Mouse (Mus musculus) cerebellum, postnatal 14 days (tissue): ENCODE results near the gene Prkcq.

ENCODE experiments used
- DNase-seq, 2 experiments: peaks; one replicate each; pipeline ENCODE4 v3.0.0; 2021; ENCODE audit warnings: mixed read lengths in 2 of 2

The Prkcq gene

GRCm38 (mm10) chr2:11171754-11172501 lies at the start of gene Prkcq:
Gene Prkcq (plus strand): TSS chr2:11172108.
- peak; percentile 70 to 81 for DNase-seq

DNA sequence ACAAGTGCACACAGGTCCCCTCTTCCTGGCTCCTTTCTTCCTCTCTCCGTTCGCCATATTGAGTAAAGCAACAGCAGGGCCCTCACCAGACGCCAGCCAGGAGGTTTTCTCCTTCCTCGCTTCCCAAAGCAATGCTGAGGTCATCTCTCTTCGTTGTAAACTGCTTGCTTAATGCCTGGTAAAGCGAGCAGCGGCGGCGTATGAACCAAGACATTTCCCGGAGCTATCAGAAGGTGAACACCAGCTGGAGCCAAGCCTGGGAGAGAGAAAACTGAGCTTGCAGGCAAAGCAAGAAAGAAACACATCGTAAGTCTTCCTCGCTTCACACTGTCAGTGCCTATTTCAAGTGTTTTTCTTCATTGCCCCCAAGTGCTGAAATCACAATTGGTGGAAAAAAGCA lies 41.0 kb upstream of the Prkcq start:
- no peak for DNase-seq

GRCm38 (mm10) chr2:11135718-11136117 lies 36.2 kb upstream of the Prkcq start:
- no peak for DNase-seq

DNA sequence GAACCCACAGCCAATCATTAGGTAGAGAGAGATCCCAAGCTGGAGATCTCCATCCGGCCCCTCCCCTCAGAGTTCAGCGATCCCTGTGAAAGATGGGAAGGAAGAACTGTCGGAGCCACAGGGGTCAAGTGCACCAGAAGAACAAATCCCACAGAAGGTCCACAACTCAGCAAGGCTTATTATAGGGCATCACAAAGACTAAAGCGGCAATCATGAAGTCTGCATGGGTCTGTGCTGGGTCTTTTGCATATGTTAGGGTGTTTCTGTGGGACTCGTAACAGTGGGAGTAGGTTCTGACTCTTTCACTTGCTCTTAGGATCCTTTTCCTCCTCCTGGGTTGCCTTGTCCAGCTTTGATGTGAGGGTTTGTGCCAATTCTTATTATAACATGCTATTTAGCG lies 33.8 kb upstream of the Prkcq start:
- no peak for DNase-seq

DNA sequence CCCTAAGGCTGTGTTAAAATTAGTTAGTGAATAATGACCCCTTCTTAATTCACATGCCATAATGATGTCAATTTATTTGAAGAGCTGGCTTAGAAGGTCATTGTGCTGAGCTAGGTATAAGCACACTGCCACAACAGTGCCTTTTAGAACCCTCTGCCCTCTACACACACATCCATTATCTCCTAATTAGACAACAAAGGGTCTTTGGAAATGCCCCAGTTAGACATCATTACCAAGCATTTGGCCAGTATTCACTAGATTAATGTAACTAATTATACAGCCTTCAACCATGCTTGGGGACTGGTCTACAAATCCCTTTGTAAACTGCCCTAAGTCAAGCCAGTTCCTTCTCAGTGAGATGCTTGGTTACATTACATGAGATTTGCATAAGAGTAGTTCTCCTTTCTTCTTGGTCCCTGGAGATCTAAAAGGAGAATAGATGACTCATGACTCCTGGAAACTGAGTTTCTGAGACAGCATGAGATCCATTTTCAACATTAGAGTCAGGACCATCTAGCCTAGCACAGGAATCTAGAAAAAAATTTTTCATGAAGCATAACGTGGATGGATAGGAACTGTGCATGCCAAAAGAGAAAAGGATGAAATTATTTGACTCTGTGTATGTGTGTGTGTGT lies 32.3 kb upstream of the Prkcq start:
- DNase-seq: no peak

GRCm38 (mm10) chr2:11140385-11140784 lies 31.5 kb upstream of the Prkcq start:
- DNase-seq: no peak

DNA sequence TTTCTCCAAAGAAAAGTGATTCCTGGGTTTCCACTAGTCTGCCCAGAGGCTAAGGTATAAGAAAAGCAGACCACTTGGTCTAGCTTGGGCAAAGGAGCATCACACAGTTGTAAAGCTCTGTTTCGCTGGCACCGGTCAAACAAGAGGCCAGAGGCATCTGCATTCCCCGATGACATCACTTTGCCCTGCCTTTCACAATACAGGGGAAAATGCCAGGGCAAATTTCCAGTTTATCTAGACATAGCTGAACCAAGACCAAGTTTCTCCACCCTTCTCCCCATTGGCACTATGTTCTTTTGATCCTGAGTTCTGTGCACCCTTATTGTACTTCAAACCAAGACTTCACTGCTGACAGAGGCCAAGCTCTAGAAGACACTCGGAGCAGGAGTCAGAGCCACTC lies 22.8 kb upstream of the Prkcq start:
- no peak for DNase-seq

- no peak for DNase-seq
Observed at GRCm38 (mm10) chr2:11150975-11151374, 20.9 kb upstream of the Prkcq start.

GRCm38 (mm10) chr2:11151655-11152323 lies 20.1 kb upstream of the Prkcq start:
- DNase-seq: no peak

GRCm38 (mm10) chr2:11159641-11160040 lies 12.3 kb upstream of the Prkcq start:
- DNase-seq: no peak

GRCm38 (mm10) chr2:11160696-11161095 lies 11.2 kb upstream of the Prkcq start:
- DNase-seq: no peak

- no peak for DNase-seq
Observed at GRCm38 (mm10) chr2:11161336-11161735, 10.6 kb upstream of the Prkcq start.

DNA sequence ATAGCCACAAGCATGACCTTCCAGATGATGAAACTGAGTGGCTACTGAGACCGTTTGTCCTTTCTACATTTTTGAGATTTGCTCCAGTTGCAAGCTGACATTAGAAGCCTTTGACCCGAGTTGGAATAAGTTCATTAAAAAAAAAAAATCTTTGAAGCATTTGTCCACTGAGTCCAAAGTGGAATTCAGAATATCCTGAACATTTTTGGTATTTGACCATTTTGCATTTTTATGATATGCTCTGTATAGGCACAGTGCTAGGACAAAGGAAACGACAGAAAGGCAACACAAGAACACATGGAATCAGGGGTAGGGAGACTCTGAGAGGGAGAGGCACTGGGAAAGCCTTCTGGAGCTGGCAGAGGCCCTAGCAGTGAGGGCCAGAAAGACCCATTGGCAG lies 9.2 kb upstream of the Prkcq start:
- DNase-seq: no peak

DNA sequence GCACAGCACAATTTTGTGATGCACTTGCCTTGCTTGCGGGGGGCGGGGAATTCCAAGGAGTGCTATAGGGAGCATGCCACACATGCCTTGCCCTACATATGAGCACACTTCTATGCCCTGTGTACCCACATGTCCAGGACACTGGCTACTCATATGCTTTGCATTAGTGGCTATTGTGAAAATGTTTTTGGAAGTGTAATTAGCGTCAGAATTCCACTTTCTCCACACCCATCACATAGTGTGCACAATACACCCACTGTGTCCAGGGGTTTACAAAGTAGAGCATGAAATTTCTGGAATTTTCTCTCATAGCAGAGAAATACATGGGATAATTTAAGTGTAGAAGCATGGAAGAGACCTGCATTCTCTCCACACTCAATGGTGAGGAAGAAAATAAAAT lies 7.7 kb upstream of the Prkcq start:
- no peak for DNase-seq

DNA sequence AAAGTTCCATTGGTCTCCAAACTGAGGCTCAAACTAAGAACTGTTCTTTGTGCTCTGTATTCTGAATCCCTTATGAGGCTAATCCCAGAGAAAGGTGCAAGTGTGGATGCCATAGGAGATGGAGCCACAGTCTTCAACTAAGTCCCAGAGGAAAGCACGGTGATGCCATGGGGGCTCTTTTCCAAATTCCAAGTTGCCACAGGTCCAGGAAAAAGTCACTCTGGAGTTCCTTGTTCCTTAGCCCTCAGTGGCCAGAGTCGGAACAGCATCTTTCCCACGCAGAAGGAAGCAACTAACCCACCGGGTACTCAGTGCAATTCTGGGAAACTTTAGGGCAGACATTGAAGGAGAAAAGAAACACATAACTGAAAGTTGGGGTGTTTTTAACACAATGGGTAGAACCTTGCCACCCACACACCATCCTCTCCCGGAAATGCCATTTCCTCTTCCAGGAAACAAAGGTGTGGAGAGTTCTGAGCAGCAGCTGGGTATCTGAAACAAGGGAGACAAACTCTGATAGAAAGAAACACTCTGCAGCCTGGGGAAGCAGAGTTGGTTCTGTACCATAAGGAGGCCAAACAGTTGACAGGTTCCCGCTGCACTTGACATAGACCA lies 2.1 kb upstream of the Prkcq start:
- DNase-seq: no peak

- DNase-seq: peak in 1 of 2 experiments; percentile 5
Observed at GRCm38 (mm10) chr2:11172831-11173414, 1.0 kb downstream of the Prkcq start.

DNA sequence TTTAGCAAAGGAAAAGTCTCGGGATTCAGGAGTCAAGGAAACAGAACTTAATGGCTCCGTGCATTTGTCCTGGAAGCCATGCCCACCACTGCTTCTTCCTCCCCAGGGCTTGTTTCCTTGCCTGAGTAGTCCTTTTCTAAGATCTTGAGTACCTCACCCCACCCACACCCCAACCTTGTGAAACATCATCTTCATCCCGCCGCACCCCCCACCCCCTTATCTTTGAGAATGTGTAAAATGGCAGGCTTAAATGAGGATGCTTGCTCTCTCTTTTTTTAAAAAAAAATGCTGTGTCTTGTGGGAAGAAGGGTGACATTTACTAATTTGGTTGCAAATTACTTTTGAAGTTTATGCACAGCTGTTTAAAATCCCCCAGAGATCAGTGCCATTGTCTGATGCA lies 1.6 kb downstream of the Prkcq start:
- no peak for DNase-seq

- no peak for DNase-seq
Observed at GRCm38 (mm10) chr2:11174101-11174500, 2.2 kb downstream of the Prkcq start.

DNA sequence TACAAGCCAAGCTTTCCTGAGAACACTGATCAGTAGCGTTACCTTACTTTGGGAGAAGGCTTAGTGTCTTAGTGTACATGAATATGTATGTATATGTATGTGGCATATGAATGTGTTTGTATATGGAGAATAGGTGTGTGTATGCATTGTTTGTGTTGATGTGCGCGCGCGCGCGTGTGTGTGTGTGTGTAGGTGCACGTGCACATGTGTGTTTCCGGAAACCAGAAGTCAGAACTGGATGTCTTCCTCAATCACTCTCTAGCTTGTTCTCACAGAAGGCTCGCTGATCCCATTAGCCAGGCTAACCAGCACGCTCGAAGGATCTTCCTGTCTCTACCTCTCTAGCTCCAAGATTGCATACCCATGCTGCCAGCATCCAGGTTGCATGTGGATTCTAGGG lies 6.0 kb downstream of the Prkcq start:
- no peak for DNase-seq

DNA sequence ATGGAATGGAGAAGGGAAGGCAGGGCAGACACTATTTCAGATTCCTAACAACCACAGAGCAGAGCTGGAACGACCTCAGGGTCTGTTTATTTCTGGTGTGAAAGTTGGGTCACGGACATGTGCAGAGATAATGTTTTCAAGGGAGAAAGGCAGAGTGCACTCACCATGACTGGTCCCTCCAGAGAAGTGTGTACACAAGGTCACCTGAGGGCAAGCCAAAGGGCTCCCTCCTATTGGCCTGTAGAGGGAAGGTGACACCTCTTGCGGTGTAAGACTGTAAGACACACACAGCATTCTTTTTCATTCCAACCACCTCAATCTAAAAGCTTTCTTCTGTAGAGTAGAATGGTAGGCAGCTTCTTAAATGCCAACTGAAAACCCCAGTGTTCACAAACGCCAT lies 9.6 kb downstream of the Prkcq start:
- no peak for DNase-seq

DNA sequence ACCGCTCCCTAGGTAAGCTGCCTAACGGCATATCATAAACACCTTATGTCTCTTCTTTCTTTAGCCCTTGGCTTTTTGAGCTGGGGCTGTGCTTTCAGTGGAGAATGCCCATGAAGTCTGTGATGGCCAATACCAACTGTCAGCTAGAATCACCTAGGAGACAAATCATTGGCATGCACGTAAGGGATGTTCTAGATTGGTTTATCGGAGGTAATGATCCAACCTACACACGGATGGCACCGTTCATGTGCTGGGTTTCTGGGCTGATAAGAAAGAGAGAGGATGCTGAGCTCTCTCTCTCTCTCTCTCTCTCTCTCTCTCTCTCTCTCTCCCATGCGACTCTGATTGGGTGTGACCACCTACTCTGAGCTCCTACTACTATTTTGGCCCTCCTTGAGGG lies 10.2 kb downstream of the Prkcq start:
- no peak for DNase-seq

GRCm38 (mm10) chr2:11183991-11184390 lies 12.1 kb downstream of the Prkcq start:
- DNase-seq: no peak

DNA sequence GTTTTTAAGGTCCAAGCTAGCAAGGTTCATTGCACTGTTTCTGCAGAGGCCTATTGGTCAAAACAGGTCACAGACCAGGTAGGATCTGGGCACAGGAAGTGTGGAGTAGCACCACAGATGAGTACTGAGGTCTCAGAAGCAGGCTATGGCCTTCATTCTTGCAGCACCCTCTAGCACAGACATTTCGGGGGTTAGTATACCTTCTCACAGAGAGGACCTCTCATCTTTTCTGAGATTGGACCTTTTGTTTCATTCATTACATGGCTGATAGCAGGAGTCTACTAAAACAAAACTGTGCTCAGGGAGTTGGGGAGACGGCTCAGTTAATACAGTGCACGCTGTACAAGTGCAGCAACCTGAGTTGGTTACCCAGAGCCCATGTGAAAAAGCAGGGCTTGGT lies 14.7 kb downstream of the Prkcq start:
- no peak for DNase-seq
